Mouse (Mus musculus): ENCODE data around the gene Nt5c3b. TPM values are rescaled to one million over a fixed set of nuclear protein-coding genes. Genes with fewer than 3 reads are reported as not detected.

Gene Nt5c3b
- polyA plus RNA-seq, 1 experiment from 2014 or later: 121 TPM

DNA sequence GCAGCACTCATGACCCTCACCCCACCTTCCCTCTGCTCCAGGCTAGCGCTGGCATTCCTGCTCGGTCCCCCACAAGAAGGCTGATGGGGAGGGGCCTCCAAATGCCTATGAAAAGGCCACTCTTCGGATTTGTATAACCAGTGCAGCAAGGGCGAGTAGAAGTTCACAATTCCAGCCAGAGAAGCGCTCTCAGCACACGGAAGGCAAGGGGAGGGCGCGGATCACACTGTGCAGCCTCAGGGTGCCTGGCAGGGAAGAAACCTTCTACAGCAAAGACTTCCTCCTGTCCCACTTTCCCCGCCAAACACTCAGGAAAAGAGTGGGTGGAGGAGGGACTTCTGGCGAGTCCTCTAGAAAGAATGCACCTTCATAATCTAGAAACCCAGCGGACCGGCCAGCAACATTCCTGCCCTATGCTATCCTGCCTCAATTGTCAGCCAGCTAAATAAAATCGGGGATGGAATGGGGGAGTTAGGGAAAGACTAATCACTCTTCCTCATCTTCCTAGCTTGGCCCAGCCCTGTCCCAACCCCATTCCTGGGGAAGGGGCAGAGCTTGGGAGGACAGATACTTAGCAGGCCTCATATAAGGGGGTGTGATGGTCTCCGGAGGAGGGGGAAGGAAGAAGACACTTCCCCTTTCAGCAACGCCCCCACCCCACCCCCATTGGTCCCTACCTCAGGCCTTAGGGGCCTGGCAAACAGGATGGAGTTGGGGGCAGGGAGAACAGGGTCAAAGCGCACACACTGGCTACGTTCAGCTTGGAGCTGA is 45.6 kb downstream of the Nt5c3b start:
- no peak for ATAC-seq (replicated peaks; ENCODE audit: low FRiP score)
- peak overlapping the region; percentile 70 for H3K4me2 ChIP-seq
- no peaks in the 10 kb centered on the region for H3K9me3 ChIP-seq (replicated peaks)
- H3K36me3 ChIP-seq: no peaks in the 10 kb centered on the region
- no peaks in the 10 kb centered on the region for H3K27me3 ChIP-seq
- peak overlapping the region; percentile 94 for H3K27ac ChIP-seq
- H3K4me1 ChIP-seq: peaks cover 74% of the 10 kb centered on the region
- 31% methylated on average over 17 of the region's 17 CpGs for WGBS
- H3K4me3 ChIP-seq (replicated peaks): peak overlapping the region; percentile 74
- peak overlapping the region; percentile 73 for H3K9ac ChIP-seq

DNA sequence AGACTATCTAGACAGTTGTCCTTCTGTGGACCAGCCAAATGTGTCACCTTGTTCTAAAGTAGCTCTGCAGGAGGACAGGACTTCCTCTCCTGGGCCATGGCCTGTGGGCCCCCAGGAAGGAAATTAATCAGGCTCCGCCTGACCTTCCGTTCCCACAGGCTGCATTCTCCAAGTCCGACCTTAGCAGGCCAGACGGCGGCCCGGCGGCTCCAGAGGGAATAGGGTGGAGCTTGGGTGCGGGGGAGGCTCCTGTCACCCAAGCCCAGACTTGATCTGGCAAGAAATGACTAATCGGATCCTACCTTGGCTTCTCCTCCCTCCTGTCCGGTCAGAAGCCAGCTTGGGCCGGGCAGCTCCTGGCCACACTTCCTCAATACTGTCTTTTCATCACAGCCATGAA is 46.4 kb downstream of the Nt5c3b start:
- Histone ChIP-seq H3K36me3 (no peaks in the 10 kb centered on the region), H3K27me3 (no peaks in the 10 kb centered on the region), H3K4me3 (replicated peaks) (peak overlapping the region; percentile 74), H3K9me3 (replicated peaks) (no peaks in the 10 kb centered on the region), H3K9ac (peak overlapping the region; percentile 10; the same call in 1 of the 2 replicates), H3K27ac (peak overlapping the region; percentile 94), H3K4me1 (peaks cover 82% of the 10 kb centered on the region), H3K4me2 (peak overlapping the region; percentile 70)
- ATAC-seq (replicated peaks; ENCODE audit: low FRiP score): peak; percentile 4; the same call in 1 of the 2 replicates
- WGBS: 7% methylated on average over 11 of the region's 11 CpGs

GRCm38 (mm10) chr11:100394353-100395074 is 47.1 kb downstream of the Nt5c3b start:
- Histone ChIP-seq H3K4me1 (peaks cover 88% of the 10 kb centered on the region), H3K9me3 (replicated peaks) (no peaks in the 10 kb centered on the region), H3K27ac (peak overlapping the region; percentile 94), H3K4me3 (replicated peaks) (peak overlapping the region; percentile 74), H3K4me2 (peak overlapping the region; percentile 70), H3K36me3 (no peaks in the 10 kb centered on the region), H3K27me3 (no peaks in the 10 kb centered on the region), H3K9ac (peak overlapping the region; percentile 10; the same call in 1 of the 2 replicates)
- WGBS: 45% methylated on average over 5 of the region's 5 CpGs
- no peak for ATAC-seq (replicated peaks; ENCODE audit: low FRiP score)

GRCm38 (mm10) chr11:100393733-100394132 is 47.9 kb downstream of the Nt5c3b start:
- no peak for ATAC-seq (replicated peaks; ENCODE audit: low FRiP score)
- 48% methylated on average over 7 of the region's 7 CpGs for WGBS
- H3K4me2 ChIP-seq: no peak overlapping the region

DNA sequence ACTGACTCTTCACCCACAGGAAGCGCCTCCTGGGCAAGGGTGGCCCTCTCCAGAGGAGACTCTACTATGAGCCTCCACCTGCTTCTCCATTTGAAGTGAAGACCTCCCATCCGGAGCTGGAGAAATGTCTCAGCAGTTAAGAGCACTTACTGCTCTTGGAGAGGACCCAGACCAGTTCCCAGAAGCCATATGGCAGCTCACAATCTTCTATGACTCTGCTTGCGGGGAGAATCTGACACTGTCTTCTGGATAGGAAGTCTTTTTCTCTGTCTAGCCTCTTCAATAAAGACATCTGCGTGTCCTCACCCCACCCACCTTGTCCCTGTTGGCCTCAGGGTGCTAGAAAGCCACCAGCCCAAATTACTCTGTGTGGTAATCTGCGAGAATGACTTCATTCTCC is 48.6 kb downstream of the Nt5c3b start:
- Histone ChIP-seq H3K4me1 (peaks cover 94% of the 10 kb centered on the region), H3K27ac (no peak overlapping the region), H3K27me3 (no peaks in the 10 kb centered on the region), H3K36me3 (no peaks in the 10 kb centered on the region), H3K9me3 (replicated peaks) (no peaks in the 10 kb centered on the region), H3K4me3 (replicated peaks) (no peak overlapping the region), H3K9ac (no peak overlapping the region), H3K4me2 (no peak overlapping the region)
- WGBS: 77% methylated on average over 5 of the region's 5 CpGs
- no peak for ATAC-seq (replicated peaks; ENCODE audit: low FRiP score)

More at GRCm38 (mm10) chr11:100393733-100394132, 47.9 kb downstream of the Nt5c3b start:
- H3K4me3 ChIP-seq (replicated peaks): no peak overlapping the region
- H3K27me3 ChIP-seq: no peaks in the 10 kb centered on the region
- H3K9ac ChIP-seq: no peak overlapping the region
- no peak overlapping the region for H3K27ac ChIP-seq
- H3K36me3 ChIP-seq: no peaks in the 10 kb centered on the region
- H3K9me3 ChIP-seq (replicated peaks): no peaks in the 10 kb centered on the region
- peaks cover 91% of the 10 kb centered on the region for H3K4me1 ChIP-seq

DNA sequence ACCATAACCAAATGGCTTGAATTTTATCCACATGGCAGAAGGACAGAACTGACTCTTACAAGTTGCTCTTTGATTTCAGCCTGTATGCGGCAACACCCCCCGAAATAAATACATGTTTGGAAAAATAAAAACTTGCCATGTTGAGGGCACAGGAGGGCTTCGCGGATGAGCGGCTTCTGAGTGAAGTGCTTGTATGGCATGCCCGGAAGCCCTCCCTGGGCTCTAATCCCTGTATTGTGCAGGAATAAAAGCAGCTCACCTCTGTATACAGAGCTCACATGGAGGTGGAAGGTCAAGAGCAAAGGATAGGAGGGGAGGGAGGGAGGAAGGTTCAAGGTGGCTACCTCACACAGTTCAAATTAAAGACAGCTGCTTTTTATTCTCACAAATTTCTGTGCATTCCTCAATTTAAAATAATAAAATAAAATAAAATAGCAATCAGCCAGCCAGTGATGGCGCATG is 49.7 kb downstream of the Nt5c3b start:
- no peak overlapping the region for H3K9ac ChIP-seq
- peak overlapping the region; percentile 36; the same call in 1 of the 2 replicates for H3K4me2 ChIP-seq
- H3K36me3 ChIP-seq: no peaks in the 10 kb centered on the region
- no peaks in the 10 kb centered on the region for H3K27me3 ChIP-seq
- no peak overlapping the region for H3K4me3 ChIP-seq (replicated peaks)
- H3K27ac ChIP-seq: peak overlapping the region; percentile 76
- ATAC-seq (replicated peaks; ENCODE audit: low FRiP score): no peak
- peaks cover 100% of the 10 kb centered on the region for H3K4me1 ChIP-seq
- 89% methylated on average over 7 of the region's 7 CpGs for WGBS
- no peaks in the 10 kb centered on the region for H3K9me3 ChIP-seq (replicated peaks)

GRCm38 (mm10) chr11:100391081-100391883 is 50.3 kb downstream of the Nt5c3b start:
- no peak overlapping the region for H3K9ac ChIP-seq
- no peak overlapping the region for H3K4me3 ChIP-seq (replicated peaks)
- peak overlapping the region; percentile 36 for H3K4me2 ChIP-seq
- peaks cover under 1% of the 10 kb centered on the region; the same call in 1 of the 2 replicates for H3K36me3 ChIP-seq
- H3K9me3 ChIP-seq (replicated peaks): no peaks in the 10 kb centered on the region
- peak; percentile 63 for ATAC-seq (replicated peaks; ENCODE audit: low FRiP score)
- H3K27me3 ChIP-seq: no peaks in the 10 kb centered on the region
- WGBS: 40% methylated on average over 9 of the region's 9 CpGs
- H3K4me1 ChIP-seq: peaks cover 100% of the 10 kb centered on the region
- H3K27ac ChIP-seq: peak overlapping the region; percentile 76

- Histone ChIP-seq H3K27ac (peak overlapping the region; percentile 76), H3K9me3 (replicated peaks) (no peaks in the 10 kb centered on the region), H3K27me3 (no peaks in the 10 kb centered on the region), H3K4me3 (replicated peaks) (0 out of 2 replicates have a peak overlapping the region, but pooled peaks have one; percentile 2), H3K4me1 (peaks cover 97% of the 10 kb centered on the region), H3K36me3 (peaks cover 13% of the 10 kb centered on the region), H3K4me2 (peak overlapping the region; percentile 36), H3K9ac (no peak overlapping the region)
- peak; percentile 13; the same call in 1 of the 2 replicates for ATAC-seq (replicated peaks; ENCODE audit: low FRiP score)
- 39% methylated on average over 8 of the region's 8 CpGs for WGBS
Observed at GRCm38 (mm10) chr11:100389931-100390445, 51.6 kb downstream of the Nt5c3b start.

- no peaks in the 10 kb centered on the region for H3K9me3 ChIP-seq (replicated peaks)
- peak overlapping the region; percentile 89 for H3K27ac ChIP-seq
- no peak overlapping the region for H3K9ac ChIP-seq
- peaks cover 26% of the 10 kb centered on the region for H3K36me3 ChIP-seq
- peak overlapping the region; percentile 29 for H3K4me2 ChIP-seq
- WGBS: 64% methylated on average over 6 of the region's 6 CpGs
- no peaks in the 10 kb centered on the region for H3K27me3 ChIP-seq
- H3K4me1 ChIP-seq: peaks cover 83% of the 10 kb centered on the region
- no peak overlapping the region for H3K4me3 ChIP-seq (replicated peaks)
- ATAC-seq (replicated peaks; ENCODE audit: low FRiP score): no peak
Observed at GRCm38 (mm10) chr11:100388588-100388987, 53.0 kb downstream of the Nt5c3b start.

- no peaks in the 10 kb centered on the region for H3K9me3 ChIP-seq (replicated peaks)
- H3K4me2 ChIP-seq: peak overlapping the region; percentile 29
- WGBS: 28% methylated on average over 14 of the region's 14 CpGs
- no peak overlapping the region for H3K4me3 ChIP-seq (replicated peaks)
- H3K4me1 ChIP-seq: peaks cover 75% of the 10 kb centered on the region
- H3K27me3 ChIP-seq: no peaks in the 10 kb centered on the region
- H3K27ac ChIP-seq: peak overlapping the region; percentile 89
- H3K9ac ChIP-seq: no peak overlapping the region
- 0 out of 2 replicates have a peak, but pooled peaks have one; percentile 16 for ATAC-seq (replicated peaks; ENCODE audit: low FRiP score)
- H3K36me3 ChIP-seq: peaks cover 34% of the 10 kb centered on the region
Observed at GRCm38 (mm10) chr11:100387589-100388375, 53.8 kb downstream of the Nt5c3b start.

DNA sequence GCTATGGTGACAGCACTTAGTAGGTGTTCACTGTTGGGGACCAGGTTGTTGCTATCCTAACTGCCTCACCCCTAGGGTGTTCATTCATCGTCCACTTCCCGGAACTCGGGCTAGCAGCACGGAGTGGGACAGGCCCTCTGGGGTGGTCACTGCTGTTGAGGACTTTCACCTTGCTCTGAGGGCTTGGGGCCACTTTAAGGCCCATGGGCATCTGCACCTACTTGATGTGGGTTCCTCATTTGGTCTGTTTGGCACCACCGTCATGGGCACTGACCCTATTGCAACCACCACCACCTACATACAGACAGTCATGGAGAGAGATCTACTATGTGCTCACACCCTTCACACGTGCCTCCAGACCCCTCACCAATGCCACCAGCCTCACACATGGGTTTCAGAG is 54.5 kb downstream of the Nt5c3b start:
- no peak for ATAC-seq (replicated peaks; ENCODE audit: low FRiP score)
- 89% methylated on average over 6 of the region's 6 CpGs for WGBS
- peak overlapping the region; percentile 29; the same call in 1 of the 2 replicates for H3K4me2 ChIP-seq
- no peak overlapping the region for H3K9ac ChIP-seq
- H3K27me3 ChIP-seq: no peaks in the 10 kb centered on the region
- peaks cover 41% of the 10 kb centered on the region for H3K36me3 ChIP-seq
- no peak overlapping the region for H3K4me3 ChIP-seq (replicated peaks)
- peaks cover 68% of the 10 kb centered on the region for H3K4me1 ChIP-seq
- no peaks in the 10 kb centered on the region for H3K9me3 ChIP-seq (replicated peaks)
- H3K27ac ChIP-seq: peak overlapping the region; percentile 89

All from kidney, embryonic 15.5 days (tissue).